Mouse (Mus musculus): Measurements from ENCODE around the gene Nfya.

DNA sequence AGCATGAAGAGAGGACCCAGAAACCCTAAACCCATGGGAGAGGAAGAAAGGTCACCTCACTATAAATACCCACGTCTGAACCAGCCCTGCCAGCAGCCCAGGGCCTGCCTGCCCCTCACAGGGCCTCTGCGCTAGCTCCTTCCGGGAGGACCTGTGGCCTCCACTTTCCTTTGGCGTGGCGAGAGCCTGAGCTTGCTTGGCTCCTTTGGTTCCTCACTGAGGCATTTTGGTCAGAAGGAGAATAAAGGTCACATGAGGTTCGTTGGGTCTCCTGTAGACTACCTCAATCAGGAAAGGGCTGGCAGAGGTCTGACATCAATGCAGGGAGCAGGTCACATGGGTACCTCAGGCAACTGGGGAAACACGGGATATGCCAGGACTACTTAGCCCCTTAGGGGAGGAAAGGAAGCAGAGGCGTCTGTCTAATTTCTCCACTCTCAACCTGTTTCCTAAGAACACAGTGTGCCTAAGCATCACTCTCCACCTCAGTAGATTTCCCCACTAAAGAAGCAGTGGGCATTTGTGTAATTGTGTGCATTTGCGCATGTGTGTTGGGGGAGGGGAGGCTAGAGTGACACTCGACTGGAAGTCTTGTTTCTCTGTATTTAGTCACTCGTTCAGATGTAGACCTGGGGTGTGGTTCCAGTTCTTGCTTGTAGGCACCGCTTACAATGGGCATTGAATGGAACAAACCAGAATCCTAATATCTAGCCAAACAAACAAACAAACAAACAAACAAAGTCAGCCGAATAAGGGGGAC, 17.5 kb upstream of the Nfya start:
- no peak for TF ChIP-seq POLR2A (IDR thresholded peaks at IDR 0.05; ENCODE audit: low read depth, low read length)
- no peak for TF ChIP-seq CTCF (conservative IDR thresholded peaks at IDR 0.05; ENCODE audit: insufficient read depth, insufficient read length, low read depth, low read length)

All from kidney, adult 2 months (tissue).